Mouse (Mus musculus): ENCODE measurements at regions not wholly inside any gene's neighbourhood (a gene's known extent, or its start where the extent isn't known, plus 50 kb on each side); places are given as distances from the start of the nearest gene placed in this dataset.

DNA sequence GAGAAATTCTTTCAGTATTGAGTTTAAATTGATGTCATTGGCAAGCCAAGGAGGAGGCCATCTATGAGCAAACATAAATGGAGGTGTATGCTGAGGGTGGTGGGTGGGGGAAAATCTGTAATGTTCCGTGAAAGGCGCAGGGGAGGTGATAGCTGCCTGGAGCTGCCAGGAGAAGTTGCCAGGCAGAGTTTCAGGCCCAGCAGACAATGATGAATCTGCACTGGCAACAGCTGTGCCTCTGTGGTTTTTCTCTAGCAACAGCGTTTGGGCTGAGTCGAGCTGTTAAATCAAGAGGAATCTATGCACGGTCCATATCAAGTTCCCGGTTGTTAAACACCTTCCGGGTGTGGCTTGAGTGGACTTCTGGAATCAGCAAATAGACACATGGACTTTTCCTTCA is 120.7 kb upstream of the Lhx8 start:
- TF ChIP-seq MAFK (IDR thresholded peaks at IDR 0.05; ENCODE audit: insufficient read depth, low read depth, low read length): no peak
- no peak for TF ChIP-seq CHD2 (IDR thresholded peaks at IDR 0.05; ENCODE audit: low read depth, low read length)
- no peak for TF ChIP-seq ZC3H11A (IDR thresholded peaks at IDR 0.05; ENCODE audit: borderline replicate concordance, low read depth, low read length)

Measured in ES-E14 (cell line).